Mouse (Mus musculus): ENCODE results near the gene Srsf10.

The Srsf10 gene

DNA sequence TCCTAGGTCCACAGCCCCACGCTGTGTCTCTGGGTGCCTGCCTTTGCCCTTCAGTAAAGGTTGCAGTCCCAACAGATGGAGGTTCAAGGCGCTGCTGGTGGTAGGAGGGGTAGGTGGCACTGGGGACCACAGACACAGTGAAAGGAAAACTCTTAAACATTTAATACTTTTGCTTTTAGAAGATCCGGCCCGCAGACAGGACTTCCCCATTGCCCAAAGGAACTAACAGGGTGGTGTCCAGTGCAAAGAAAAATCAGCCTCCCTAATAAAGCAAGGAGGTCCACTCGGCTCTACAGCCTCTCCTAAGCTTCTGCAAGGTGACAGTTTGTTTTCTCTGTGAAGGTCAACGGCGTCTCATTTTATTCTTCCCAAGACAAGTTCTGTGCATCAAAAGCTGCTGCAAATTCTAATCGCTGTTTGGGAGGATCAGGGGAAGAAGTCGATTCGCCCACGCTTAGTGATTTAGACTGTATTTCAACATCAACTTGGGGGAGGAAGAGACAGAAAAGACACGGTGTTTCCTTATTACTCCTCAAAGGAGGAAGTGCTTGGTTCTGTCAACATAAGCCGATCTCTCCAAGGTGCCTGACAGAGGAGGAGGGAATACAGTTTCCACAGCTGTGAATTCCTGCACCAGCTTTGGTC lies 63.2 kb downstream of the Srsf10 start:
- DNase-seq (ENCODE audit: low spot score in 2 of 2): peak; percentile 47 to 68

DNA sequence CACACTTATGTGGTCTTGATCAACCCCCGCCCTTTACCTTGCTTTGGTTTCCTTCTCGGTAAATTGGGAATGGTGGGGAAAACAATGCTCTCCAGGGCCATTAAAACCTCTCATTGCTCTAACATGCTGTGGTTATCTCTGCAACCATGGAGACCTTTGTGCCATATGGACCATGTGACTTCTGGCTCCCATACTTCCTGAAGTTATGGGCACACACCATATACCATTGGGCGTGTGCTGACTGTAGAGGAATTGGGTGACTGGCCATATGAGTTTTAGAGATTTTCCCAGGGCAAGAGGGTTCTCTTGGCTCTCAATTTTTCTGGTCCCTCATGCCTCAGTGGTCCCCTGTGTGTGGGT lies 63.7 kb downstream of the Srsf10 start:
- DNase-seq (ENCODE audit: low spot score in 2 of 2): no peak
